In the genomic region with DNA sequence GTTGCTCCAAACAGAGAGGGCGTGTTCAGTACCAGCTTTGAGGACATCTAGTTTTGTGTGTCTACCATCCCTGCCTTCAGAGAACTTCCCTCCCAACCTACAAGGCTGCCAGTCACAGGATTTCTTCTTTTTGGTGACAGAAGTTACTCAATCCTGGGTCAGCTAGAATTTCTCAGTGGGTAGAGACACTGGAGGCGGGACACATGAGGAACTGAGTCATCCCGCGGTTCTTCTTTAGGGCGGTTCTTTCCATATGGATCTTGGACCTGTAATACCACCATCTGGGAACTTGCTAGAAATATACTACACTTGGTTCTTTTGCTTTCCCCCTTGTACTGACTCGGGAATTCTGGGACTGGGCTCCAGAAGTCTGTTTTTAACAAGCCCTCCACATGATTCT, we compare ENCODE assay signal across 15 mouse cellular contexts. TPM values are rescaled to one million over a fixed set of nuclear protein-coding genes. Genes with fewer than 3 reads are reported as not detected.
A peak's percentile ranks its signal among the peaks of the same experiment; 100 is the strongest.
DNase-seq lines count a peak whose midpoint lies in the region; ATAC-seq lines count a peak whose summit lies in the region.
"Had no signal": no experiment of that assay in that cellular context is flagged by ENCODE, and none has a peak within 500 bp of the region (broad histone marks: within the 10 kb centered on the region; RNA-seq: fewer than 3 reads in every experiment).

No protein-coding gene starts in this region.

- H3K4me1 ChIP-seq in forebrain, embryonic 12.5 days = no peaks in the 10 kb centered on the region

- intact Hi-C loops in heart, postnatal 25 days (cut with DNase I) = loop anchor here (5.0 kb wide), 1 partner anchor 46 kb away; no protein-coding TSS in a partner anchor
- intact Hi-C loops in left cerebral cortex, postnatal 25 days (cut with DNase I) = loop anchor here (5.0 kb wide), 1 partner anchor 51 kb away; no protein-coding TSS in a partner anchor

- DNase-seq in heart, adult 9 months (ENCODE audit: low spot score in 2 of 2) = peak; percentile 32 to 46
- DNase-seq in heart, postnatal 25 days (ENCODE audit: low spot score) = no peak
- peak; percentile 43 to 58 for DNase-seq in right cerebral cortex, adult 2 months (ENCODE audit: low spot score in 2 of 2)
- DNase-seq in right cerebral cortex, postnatal 4 days = no peak
- peak; percentile 21 to 93 for DNase-seq in left cerebral cortex, postnatal 25 days (ENCODE audit: low spot score in 2 of 2)
- peak; percentile 82 for DNase-seq in telencephalon, adult 2 months (ENCODE audit: low read depth, low spot score)
- DNase-seq: adrenal gland, adult 8-10 months; cerebellum, adult 11-12 months; embryo, embryonic 11 days; gastrocnemius, postnatal 14 days; thymus, postnatal 36 days had no signal

- H3K27me3 ChIP-seq in forebrain, embryonic 12.5 days = no peaks in the 10 kb centered on the region

- no peak overlapping the region for H3K9ac ChIP-seq in forebrain, embryonic 12.5 days

- no peak overlapping the region for H3K4me2 ChIP-seq in forebrain, embryonic 12.5 days

- no peaks in the 10 kb centered on the region for H3K36me3 ChIP-seq in forebrain, embryonic 12.5 days (replicated peaks)

- no peak for ATAC-seq in forebrain, embryonic 12.5 days (ENCODE audit: low FRiP score)
- no peak for ATAC-seq in cerebellum, adult (ENCODE audit: insufficient number of reproducible peaks, low FRiP score, low TSS enrichment)
- ATAC-seq: hindbrain, postnatal 0 days had no signal

- H3K4me3 ChIP-seq in forebrain, embryonic 12.5 days (replicated peaks) = no peak overlapping the region
- H3K4me3 ChIP-seq: erythroblast, embryonic 14.5 days had no signal

- WGBS in forebrain, embryonic 12.5 days = 85% methylated on average over 6 of the region's 6 CpGs

- H3K9me3 ChIP-seq in forebrain, embryonic 12.5 days = 0 out of 2 replicates have a peak, but pooled peaks cover 11% of the 10 kb centered on the region

- no peak overlapping the region for H3K27ac ChIP-seq in forebrain, embryonic 12.5 days
- H3K27ac ChIP-seq: hindbrain, postnatal 0 days had no signal

RNA-seq across cellular contexts. Expression of gene Eya3, which starts 20.9 kb away (rescaled TPM):
- total RNA-seq in heart, postnatal 25 days (2021) = 10 to 100 TPM; 28.1 to 33.8 TPM
- 10 to 100 TPM; 29.1 to 34.6 TPM for total RNA-seq in left cerebral cortex, postnatal 25 days (2021)
- 25.5 and 28.4 TPM in 2 replicates for polyA plus RNA-seq in forebrain, embryonic 12.5 days (2016; fragmentation: Nextera tagmentation; extraction: Ambion mirVana)

RNA-seq across cellular contexts. Expression of gene Ptafr, which starts 54.0 kb away (rescaled TPM):
- total RNA-seq in heart, postnatal 25 days (2021) = 1 to 10 TPM; 1.6 to 2.1 TPM
- 1 to 10 TPM; 1.6 to 1.7 TPM for total RNA-seq in left cerebral cortex, postnatal 25 days (2021)
- polyA plus RNA-seq in forebrain, embryonic 12.5 days (2016; fragmentation: Nextera tagmentation; extraction: Ambion mirVana) = 0.40 and 0.45 TPM in 2 replicates

Comparison
In these comparisons a context has a peak if more than half of its experiments do, and no peak if none do; other contexts are left out.
1. DNase-seq: peak in heart, adult 9 months (2 of 2), right cerebral cortex, adult 2 months (2 of 2), left cerebral cortex, postnatal 25 days (2 of 2) and telencephalon, adult 2 months (single experiment); none in heart, postnatal 25 days (single experiment) and right cerebral cortex, postnatal 4 days (single experiment).